Mouse (Mus musculus): ENCODE measurements at regions not wholly inside any gene's neighbourhood (a gene's known extent, or its start where the extent isn't known, plus 50 kb on each side); places are given as distances from the start of the nearest gene placed in this dataset.

DNA sequence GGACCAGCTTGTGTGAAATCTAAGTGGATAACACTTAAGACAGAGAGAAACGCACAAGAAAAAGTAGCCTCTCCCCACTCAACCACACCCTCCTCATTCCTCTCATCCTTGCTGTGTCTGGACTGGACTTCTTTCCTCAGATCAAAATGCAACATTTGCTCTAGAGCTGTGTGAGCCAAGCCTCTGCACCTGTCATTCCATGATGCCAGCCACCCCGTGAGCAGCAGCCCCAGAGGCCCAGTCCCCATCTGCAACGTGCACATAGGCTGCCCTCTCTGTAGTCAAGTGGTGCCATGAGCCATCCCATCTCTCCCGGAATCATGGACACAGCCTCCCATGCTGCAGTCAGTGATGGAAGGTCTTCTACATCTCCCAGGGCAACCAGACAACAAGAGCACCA is 55.1 kb upstream of the Gpc1 start:
- DNase-seq, result no peak

DNA sequence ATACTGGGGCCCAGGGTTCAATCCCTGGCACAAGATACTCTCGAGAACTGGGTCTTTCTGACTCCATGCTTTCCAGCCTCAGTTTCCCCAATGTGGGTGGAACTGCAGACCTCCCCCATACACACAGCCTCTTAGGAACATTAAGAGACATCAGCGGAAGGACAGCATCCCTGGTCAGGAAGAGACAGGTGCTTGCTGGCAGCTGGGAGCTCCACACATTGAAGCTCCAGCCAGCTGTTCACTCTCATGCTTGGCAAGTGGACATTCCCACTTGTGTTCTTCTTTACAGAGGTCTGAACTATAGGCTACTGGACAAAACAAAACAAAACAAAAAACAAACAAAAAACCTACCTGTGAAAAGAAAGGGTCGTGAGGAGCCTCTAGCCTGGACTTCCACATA is 55.5 kb upstream of the Gpc1 start:
- no peak for DNase-seq

DNA sequence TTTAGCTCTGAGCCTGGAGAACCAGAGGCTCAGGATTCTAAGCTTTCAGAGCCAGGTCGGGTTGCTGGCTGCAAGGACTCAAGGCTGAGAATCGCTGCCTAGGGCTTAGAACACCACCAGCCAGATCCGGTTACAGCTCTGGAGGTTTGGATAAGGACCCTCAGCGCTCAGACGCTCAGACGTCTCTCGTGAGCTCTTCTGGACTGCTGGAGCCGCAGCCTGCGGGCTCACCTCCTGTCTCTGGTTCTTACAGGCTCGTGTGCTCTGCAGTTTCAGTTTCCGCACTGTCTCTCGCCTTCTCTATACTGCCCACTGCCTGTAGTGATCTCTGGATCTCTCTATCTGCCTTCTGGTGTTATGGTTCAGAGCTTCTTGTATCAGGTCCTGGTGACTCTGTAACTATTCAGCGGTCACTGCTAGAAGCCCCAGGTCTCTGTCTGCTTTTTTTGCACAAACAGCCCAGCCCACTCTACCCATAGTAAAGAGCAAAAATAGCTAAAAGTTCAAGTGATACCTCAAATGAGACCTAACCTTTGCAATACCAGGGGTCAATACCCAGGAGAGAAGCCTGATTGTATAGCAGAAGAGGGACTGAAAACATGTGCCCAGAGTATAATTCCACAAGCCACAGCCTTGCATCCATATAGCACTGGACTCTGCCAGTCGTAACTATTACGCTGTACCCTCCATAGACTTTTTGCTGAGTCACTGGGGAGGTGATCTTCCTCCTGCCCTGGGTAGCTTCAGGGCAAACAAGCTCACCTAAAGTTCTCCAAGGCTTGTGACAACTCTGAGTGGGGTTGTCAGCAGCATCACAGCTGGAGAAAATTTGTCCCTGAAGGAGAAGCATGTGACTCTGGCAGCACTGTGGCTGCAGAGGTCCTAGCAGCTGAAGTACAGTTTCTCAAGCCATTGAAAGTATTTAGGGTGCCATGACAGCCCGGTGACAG is 56.4 kb upstream of the Gpc1 start:
- no peak for DNase-seq

DNA sequence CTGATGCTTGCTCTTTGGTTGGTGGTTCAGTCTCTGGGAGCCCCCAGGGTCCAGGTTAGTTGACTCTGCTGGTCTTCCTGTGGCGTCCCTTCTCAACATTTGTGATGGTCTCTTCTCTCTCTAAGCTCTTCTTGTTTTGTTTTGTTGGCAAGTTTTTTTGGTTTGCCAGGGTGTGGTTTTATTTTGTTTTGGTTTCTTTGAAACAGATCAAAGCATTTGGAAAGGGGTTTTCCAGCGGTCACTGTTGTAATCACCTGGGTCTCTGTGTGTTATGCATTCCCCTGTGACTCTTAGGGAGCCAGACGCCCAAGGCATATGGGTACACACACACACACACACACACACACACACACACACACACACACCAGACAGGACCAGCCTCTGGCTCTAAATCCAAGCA is 57.4 kb upstream of the Gpc1 start:
- DNase-seq, result no peak

DNA sequence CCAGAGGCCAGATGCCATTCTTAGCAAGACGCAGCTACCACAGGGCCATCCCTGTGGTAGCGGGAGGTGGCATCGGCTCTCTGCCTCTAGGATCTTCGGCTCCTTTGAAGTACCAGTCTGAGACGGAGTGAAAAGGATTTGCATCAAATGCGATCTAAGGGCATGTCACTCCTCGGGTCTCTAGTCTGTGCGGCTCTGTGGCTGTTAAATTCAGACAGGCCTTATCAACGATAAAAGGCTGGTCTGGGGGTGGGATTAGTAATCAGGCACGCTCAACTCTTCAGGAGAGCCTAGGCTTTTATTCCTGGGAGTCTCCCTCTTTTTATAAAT is 58.7 kb upstream of the Gpc1 start:
- DNase-seq, result no peak

DNA sequence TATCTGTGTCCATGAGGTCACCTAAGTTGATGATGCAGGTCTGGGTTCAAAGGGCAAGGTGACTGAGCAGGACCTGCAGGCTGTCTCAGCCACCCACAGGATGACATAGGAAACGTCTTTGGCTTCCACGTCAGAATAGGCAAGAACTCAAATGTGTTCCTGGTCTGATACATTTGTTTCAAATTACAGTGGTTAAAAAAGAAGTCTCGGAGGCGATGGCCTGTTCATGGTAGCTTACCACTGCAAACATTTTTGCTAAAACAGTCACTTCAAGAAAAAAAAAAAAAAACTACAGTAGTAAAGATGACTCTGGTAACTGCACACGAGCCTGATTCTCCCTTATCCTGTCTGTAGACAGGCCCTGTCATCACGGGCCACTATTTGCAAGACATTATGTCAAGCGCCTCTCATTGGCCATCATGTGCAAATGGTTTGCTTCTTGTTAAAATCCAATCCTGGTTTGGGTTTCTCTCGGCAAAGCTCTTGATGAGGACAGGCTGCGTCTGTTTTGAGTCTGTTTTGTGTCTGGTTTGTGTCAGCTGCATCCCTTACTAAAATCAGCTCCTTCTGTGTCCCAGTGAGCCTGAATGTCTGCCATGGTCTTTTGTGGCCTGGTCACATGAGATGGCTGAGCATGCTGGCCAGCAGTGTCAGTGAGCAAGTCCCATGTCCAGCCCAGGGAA is 59.2 kb upstream of the Gpc1 start:
- DNase-seq, result no peak

DNA sequence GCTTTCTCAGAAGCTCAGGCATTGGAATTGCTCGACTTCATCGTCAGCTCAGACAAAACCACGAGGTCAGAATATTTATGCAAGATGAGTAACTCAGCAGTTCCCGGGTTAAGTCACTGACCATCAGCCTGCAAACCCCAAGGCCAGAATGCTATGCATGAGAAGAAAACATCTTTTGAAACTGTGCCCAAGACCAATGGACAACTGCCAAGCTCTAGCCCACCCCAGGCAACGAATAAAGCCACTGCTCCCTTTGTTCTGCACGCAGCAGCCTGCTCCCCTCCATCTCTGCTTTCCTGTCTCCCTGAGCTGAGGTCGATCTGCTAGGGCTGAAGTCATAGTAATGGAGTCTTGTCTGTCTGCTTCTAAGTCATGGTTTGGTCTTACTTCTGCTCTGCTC is 61.7 kb upstream of the Gpc1 start:
- DNase-seq, result no peak

DNA sequence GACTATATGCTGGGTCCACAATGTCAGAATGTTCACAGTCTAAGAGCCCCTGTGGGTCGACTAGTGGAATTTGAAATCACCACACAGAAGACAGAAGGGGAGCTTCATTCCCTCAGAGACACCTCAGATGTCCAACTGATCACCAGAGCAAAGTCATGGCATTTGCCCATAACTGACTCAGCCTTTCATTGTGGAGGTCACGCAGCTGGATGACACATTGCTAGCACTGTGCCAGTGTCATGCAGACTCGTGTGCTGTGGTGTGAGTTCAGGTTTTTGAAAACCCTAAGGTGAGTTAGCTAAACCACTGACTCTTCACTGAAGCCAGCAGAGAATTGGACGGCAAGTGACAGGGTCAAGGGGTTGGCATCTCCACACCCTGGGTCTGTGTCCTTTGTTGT is 62.3 kb upstream of the Gpc1 start:
- DNase-seq, result no peak

DNA sequence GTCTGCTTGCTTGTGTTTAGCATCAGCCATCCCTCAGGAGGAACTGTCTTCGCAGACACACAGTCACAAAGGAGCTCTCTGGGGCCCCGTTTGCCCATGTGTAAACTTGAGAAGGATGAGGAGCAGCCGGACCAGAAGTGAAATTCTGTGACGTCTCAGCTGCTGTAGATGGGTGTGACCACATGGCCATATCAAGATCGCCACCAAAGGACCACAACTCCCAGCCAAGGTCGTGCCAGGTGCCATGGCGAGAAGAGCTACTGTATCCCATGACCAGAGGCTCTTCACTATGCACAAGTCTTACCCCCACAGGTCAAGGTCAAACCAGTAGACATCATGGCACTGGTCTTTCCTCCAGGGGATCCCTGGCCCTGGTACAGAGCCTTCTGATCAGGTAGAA is 64.9 kb upstream of the Gpc1 start:
- no peak for DNase-seq

DNA sequence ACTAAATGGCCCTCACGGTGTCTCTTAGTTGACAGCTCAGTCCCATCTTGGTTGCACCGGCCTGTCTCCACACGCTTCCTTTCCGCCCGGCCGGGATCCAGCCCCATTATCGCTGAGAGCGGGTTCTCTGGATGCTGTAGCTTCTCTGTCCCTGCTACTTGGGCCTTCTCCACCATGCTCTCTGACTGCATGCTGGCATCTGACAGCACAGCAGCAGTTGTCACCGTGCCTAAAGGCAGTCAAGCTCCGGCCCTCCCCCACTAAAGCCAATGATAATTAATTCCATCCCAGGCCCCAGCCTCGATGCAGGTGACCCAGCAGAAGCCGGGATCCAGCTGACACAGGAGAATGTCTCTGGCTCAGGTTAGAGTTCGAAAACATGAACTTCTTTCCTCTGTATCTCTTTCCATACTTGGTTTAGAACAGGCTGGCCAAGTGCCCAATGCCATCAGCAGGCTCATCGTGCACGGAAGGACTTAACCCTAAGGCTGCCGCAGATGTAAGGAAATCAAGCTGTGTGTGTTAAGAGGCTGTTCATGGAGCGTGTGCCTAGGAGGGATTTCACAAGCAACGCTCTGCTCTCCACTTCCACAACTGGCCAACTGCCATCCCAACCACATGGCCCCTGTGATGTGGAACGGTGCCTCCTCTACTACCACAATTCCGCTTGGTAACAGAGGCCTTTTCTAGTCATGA is 76.5 kb upstream of the Gpc1 start:
- peak; percentile 35 for DNase-seq

DNA sequence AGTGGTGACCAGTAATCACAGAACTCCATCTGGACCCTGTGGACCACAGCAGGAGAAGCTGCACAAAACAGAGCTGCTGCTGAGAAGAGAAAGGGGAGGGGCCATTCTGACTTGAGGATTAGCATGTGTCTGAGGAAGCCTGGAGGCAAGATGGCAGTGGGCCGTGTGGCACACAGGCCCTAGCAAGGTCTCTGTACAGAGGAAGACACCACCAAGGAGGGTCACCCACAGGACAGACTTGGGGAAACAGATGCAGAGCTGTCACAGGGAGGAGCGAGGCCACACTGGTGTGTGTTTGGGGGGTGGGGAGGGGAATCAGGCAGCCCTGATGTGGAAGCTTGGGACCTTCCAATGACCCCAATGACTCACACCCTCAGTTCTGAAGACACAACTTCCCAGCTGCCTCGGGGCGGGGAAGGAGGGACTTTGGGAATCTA is 79.7 kb upstream of the Gpc1 start:
- no peak for DNase-seq

DNA sequence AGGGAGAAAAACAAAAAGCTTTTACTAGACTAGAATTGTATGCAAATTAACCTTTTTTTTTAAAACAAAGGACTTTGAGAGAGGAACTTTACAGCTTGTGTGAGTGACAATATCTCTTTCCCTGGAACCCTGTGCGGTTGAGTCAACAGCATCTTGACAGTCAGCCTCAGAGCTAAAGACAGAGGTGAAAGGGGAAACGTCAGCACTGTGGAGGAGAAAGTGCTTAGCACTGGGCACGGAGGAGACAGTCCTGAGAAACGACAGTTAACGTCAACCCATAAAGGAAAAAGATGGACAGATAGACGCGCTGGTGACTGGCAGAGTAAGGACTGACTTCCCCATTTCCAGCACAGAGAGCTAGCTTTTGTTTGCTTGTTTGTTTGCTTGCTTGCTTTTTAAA is 82.0 kb upstream of the Gpc1 start:
- DNase-seq, result no peak

DNA sequence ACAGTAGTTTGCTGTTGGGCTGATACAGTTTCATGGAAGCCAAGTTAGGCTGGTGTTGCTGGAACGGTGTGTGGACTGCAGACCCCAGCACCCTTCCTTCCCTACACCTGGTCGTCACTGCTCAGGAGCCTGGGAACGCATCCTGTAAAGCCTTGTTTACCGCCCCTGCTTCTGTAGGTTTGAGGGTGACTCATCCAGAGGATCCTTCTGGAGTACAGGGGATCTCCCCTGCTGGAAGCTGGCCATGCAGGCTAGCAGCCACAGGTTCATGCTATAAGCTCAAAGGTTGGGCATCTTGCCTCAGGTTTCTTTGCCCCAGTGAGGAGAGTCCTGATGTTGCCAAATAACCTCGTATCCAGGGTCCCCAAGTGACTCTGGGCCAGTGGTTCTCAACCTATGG is 86.2 kb upstream of the Gpc1 start:
- no peak for DNase-seq

DNA sequence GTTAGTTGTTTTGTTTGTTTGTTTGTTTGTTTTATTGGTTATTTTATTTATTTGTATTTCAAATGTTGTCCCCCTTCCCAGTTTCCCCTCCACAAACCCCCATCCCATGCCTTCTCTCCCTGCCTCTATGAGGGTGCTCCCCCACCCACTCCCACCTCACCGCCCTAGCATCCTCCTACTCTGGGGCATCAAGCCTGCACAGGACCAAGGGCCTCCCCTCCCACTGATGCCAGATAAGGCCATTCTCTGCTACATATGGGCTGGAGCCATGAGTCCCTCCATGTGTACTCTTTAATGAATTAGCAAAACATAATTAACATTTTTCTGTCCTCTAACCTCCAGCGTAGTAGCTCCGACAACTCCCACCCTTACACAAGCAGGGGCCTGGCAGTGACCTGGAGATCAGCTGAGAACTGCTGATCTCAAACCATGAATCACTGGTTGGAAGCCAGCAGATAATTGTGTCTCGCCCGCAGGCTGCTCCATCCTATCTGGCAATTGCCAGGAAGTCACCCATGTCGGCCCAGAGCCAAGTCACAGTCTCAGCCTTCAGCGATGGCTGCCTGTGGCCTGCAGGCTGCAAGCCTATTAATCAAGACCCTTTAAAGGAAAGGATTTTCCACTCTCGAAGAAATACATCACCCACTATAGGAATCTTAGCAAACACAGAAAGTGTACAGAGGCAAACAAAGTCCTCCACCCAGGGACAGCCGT is 86.8 kb upstream of the Gpc1 start:
- DNase-seq, result peak; percentile 22

DNA sequence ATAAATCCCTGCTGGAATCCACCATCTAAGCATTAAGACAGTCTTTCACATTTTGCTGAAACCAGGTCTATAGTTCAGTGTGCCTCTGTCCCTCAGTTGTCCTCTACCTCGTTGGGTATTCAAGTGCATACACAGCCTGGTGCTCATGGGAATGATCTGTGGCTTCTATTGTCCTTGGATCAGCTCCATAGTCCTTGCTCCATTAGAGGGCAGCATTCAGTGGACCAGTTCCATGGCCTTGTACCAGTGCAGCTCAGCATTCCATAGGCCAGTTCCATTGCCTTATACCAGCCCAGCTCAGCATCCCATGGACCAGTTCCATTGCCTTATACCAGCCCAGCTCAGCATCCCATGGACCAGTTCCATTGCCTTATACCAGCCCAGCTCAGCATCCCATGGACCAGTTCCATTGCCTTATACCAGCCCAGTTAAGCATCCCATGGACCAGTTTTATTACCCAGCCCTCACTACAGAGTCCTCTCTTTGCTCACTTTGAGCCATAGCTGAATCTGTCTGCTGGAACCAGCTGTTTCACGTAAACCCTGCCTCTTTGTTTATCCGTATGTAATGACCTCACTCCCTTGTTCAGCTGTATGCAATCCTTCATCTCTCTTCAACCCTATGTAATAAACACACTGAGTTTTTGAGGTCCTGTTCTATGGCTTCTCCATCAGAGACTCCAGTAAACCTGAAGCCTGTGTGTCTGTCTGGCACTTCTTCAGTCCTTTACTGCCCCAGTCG is 88.4 kb upstream of the Gpc1 start:
- DNase-seq, result no peak

DNA sequence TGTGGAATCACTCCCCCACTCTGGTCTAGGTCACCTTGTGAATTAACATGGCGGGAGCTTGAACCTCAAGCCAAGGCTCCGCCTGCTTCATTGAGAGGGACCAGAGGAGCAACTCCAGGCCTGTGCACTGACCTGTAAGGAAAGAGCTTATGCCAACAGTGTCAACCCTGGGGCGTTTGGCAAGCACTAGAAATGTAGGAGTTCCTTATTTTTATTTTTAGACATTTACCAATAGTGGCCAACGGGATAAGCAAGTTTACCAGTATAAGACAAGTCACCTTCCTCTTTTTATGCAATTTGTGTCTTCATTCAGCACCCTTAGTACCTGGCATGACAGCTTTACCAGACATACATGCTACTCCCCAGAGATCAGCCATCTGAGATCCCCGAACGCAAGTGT is 89.1 kb upstream of the Gpc1 start:
- DNase-seq, result no peak

DNA sequence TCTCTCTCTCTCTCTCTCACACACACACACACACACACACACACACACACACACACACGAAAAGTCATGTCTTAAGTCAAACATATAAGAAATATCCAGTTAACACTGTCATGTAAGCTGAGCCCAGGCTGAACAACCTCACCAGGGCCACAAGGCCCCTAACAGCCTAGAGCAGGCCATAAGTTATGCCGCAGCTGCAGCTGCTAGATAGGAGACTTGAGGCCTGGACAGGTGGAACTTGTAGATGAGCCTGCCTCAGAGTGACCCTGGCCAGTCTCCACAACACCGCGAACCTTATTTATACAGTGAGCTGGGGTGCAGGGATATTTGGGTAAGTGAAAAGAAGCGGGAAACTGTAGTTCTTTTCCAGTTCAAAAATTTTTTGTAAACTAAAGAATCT is 90.4 kb upstream of the Gpc1 start:
- no peak for DNase-seq

DNA sequence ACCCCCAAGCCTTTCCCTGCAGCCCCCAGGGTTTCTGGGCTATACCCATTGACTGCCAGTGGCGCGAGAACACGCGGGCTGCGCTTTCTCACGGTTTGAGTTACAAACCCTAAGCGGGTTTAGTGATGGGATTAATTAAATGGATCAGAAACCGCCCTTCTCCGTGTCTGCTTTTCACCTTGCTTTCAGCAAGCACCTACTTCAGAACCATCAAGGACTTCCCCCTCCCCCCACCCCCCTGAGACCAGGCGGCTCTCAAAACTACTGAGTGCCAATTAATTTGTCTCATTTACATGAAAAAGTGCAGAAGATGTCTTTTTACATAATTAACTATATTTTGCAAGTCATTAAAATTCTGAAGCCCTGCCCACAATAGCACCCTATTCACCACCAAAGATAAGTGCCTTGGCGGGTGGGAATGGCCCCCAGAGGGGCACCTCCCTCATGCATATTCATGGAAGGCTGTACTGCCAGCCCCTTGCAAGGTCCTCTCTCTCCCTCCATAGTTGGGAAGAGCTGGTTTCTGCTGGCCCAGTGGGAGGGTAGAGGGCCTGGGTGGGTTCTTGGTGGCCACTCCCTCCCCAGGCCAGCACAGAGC is 89.1 kb upstream of the Otos start:
- DNase-seq, result no peak

DNA sequence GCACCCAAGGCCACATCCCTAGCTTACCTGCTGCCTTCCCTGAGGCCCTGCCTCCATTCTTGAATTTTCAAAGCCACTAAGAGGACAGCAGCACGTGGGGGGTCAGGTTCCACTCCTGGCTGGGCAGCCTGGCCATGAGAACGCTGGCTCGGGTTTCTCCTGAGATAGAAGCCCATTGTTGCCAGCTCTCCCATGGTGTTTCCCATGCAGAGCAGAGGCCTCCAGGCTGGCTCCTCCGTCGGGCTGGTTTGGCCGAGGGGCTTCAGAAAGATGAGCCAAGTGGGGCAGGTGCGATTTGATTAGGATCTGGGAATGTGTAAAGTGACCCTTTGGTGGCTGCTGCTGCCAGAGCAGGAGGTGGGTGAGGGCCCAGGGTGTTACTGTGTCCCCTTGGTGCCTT is 87.8 kb upstream of the Otos start:
- no peak for DNase-seq

DNA sequence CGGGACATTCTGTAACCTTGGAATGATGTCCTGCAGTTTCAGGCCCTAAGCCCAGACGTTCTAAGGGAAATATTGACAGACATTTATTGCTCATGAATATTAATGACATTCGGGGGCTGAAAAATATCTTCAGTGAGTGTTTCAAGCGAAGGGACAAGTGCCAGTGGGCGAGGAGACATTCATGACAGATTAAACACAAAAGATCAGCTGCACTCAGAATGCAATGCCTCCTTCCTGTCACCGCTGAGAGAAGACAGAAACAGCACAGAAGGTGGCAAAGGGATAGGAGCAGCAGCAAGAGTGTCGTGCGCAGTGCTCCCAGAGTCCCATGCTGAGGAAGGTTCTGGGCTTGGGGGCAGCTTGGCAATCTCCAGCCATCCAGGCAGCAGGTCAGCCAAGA is 85.1 kb upstream of the Otos start:
- no peak for DNase-seq

DNA sequence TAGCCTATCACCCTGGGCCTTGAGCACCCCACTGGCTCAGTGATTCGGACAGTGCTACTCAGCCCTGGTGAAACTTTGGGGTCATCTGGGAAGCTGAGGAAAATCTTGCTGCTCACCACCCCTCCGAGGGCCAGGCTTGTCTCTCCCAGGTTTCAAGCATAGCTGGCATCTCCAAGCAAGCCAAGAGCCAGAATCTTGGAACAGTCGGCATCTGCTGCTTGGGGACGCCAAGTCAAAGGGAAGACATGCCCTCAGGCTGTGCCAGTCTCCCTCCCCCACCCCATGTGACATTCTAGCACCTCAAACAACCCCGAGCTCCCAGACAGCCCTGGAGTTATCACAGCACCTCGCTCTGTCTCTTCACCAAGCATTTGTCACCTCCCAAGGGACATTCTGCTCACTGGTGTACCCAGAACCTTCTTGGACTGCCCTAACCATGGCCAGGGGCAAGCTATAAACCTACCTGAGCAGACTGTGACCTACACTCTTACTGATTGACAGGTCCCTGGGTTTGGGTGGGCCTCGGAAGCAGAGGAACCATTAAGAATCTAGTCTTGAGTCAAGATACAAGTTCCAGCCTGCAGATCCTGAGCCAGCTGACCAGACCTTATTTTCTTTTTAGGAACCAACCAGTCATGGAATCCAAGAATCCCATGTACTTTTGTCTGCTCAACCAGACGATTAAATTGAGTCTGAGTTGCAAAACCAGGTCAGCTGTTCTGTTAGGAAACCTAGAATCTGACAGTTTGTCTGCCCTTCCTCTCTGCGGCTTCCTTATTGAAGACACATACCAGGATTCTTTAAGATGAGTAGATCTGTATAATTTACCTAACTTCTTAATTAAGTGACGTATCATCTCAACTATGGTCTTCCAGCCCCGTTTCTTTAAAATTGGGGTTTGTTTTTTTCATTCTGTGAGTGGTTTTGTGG is 83.0 kb upstream of the Otos start:
- DNase-seq, result no peak

Data from cerebellum, adult 11 months (tissue).